9 mouse cellular contexts compared by ENCODE assay signal in the genomic region with DNA sequence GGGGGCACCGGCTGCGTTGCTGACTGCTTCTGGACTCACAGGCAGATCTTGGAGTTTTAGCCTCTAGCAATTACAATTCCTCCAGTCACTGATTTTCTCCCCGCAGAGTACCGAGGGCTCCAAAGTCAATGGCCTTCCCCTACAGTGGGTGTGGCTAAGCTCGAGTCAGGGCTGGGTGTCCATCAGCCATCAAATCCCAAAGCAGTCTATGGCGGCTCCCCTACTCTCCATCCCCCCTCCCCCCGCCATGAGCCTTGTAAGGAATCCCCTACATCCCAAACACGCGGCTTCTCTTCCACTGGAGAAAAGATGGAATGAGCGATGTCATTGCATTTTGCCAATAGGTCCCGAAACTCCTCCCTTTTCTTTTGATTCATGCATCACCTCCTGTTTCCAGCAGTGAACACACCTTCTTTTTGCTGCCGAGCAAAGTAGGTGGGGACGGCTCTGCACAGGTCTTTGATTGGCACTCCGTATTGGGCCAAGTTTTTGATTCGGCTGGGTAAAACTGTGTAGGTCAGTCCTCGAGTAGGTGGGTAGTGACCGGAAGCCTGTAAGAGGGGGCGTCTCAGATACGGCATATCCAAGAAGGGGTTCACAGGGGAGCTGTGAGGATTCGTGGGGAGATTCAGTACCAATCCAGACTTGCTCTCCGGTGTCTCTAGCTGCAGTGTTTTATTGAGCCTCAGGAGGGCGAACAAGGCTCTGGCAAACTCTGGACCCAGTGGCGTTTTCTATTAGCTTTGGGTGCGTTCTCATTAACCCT. TPM values are rescaled to one million over a fixed set of nuclear protein-coding genes. Genes with fewer than 3 reads are reported as not detected.
DNase-seq lines count a peak whose midpoint lies in the region; ATAC-seq lines count a peak whose summit lies in the region.
"Had no signal": no experiment of that assay in that cellular context is flagged by ENCODE, and none has a peak within 500 bp of the region (broad histone marks: within the 10 kb centered on the region; RNA-seq: fewer than 3 reads in every experiment).

No protein-coding gene starts in this region.

- ATAC-seq in forebrain, embryonic 16.5 days: peak; percentile 79

- peak overlapping the region; percentile 71 for H3K4me2 ChIP-seq in forebrain, embryonic 16.5 days (ENCODE audit: low read length)

- H3K9ac ChIP-seq in forebrain, embryonic 16.5 days (replicated peaks; ENCODE audit: low read depth, low read length): peak overlapping the region; percentile 49

- no peaks in the 10 kb centered on the region for H3K36me3 ChIP-seq in forebrain, embryonic 16.5 days (ENCODE audit: control insufficient read depth, insufficient read depth)
- no peaks in the 10 kb centered on the region for H3K36me3 ChIP-seq in midbrain, embryonic 10.5 days

- no peaks in the 10 kb centered on the region for H3K27me3 ChIP-seq in forebrain, embryonic 16.5 days (replicated peaks; ENCODE audit: control insufficient read depth, insufficient read depth, low read length)
- peaks cover 51% of the 10 kb centered on the region for H3K27me3 ChIP-seq in midbrain, embryonic 10.5 days (ENCODE audit: low read depth, poor library complexity, severe bottlenecking)

- 8% methylated on average over 24 of the region's 24 CpGs for WGBS in forebrain, embryonic 16.5 days
- 9% methylated on average over 24 of the region's 24 CpGs for WGBS in midbrain, embryonic 10.5 days

- H3K27ac ChIP-seq in forebrain, embryonic 16.5 days (ENCODE audit: low read length): no peak overlapping the region
- no peak overlapping the region for H3K27ac ChIP-seq in midbrain, embryonic 10.5 days (replicated peaks)

- H3K9me3 ChIP-seq in forebrain, embryonic 16.5 days (ENCODE audit: control insufficient read depth, low read length): no peaks in the 10 kb centered on the region
- no peaks in the 10 kb centered on the region for H3K9me3 ChIP-seq in midbrain, embryonic 10.5 days (replicated peaks)

- H3K4me1 ChIP-seq in forebrain, embryonic 16.5 days (replicated peaks; ENCODE audit: control insufficient read depth, insufficient read depth, low read length): peaks cover 8% of the 10 kb centered on the region
- H3K4me1 ChIP-seq in midbrain, embryonic 10.5 days: peaks cover 27% of the 10 kb centered on the region

- DNase-seq in layer of hippocampus, adult 11-12 months (ENCODE audit: low spot score): peak; percentile 39
- DNase-seq in layer of hippocampus, postnatal 36 days: no peak
- DNase-seq in WW6 (ENCODE audit: low read depth, low spot score): peak; percentile 14
- DNase-seq in kidney, postnatal 4 days: peak; percentile 46 to 62
- peak; percentile 24 for DNase-seq in midbrain, embryonic 10.5 days (ENCODE audit: low spot score)
- DNase-seq in T-cell, adult 2 months (ENCODE audit: low spot score): no peak
- DNase-seq in thymus, postnatal 14 days: no peak

- H3K4me3 ChIP-seq in forebrain, embryonic 16.5 days (replicated peaks; ENCODE audit: low read length): peak overlapping the region; percentile 43
- peak overlapping the region; percentile 51 for H3K4me3 ChIP-seq in midbrain, embryonic 10.5 days

RNA-seq across cellular contexts. Expression of gene Gkn3, which starts 4.6 kb away (rescaled TPM):
- total RNA-seq in layer of hippocampus, postnatal 36 days (2021): 1 to 10 TPM; 1.1 to 3.5 TPM
- polyA plus RNA-seq in forebrain, embryonic 16.5 days (2015; fragmentation: Nextera tagmentation; extraction: Ambion mirVana): 0.30 TPM in 1 of 2 replicates, not detected in the other
- not detected in 2 replicates for polyA plus RNA-seq in midbrain, embryonic 10.5 days (2016; fragmentation: Nextera tagmentation; extraction: Ambion mirVana)

RNA-seq across cellular contexts. Expression of gene Gkn2, which starts 11.0 kb away (rescaled TPM):
- not detected for total RNA-seq in layer of hippocampus, postnatal 36 days (2021)
- polyA plus RNA-seq in forebrain, embryonic 16.5 days (2015; fragmentation: Nextera tagmentation; extraction: Ambion mirVana): not detected in 2 replicates
- polyA plus RNA-seq in midbrain, embryonic 10.5 days (2016; fragmentation: Nextera tagmentation; extraction: Ambion mirVana): not detected in 2 replicates
- total RNA-seq: left cerebral cortex, postnatal 10 days had no signal

RNA-seq across cellular contexts. Expression of gene Gkn1, which starts 33.4 kb away (rescaled TPM):
- total RNA-seq in layer of hippocampus, postnatal 36 days (2021): not detected
- not detected in 2 replicates for polyA plus RNA-seq in forebrain, embryonic 16.5 days (2015; fragmentation: Nextera tagmentation; extraction: Ambion mirVana)
- polyA plus RNA-seq in midbrain, embryonic 10.5 days (2016; fragmentation: Nextera tagmentation; extraction: Ambion mirVana): not detected in 2 replicates
- total RNA-seq: left cerebral cortex, postnatal 10 days had no signal

RNA-seq across cellular contexts. Expression of gene Bmp10, which starts 44.7 kb away (rescaled TPM):
- total RNA-seq in layer of hippocampus, postnatal 36 days (2021): not detected
- polyA plus RNA-seq in forebrain, embryonic 16.5 days (2015; fragmentation: Nextera tagmentation; extraction: Ambion mirVana): not detected in 2 replicates
- polyA plus RNA-seq in midbrain, embryonic 10.5 days (2016; fragmentation: Nextera tagmentation; extraction: Ambion mirVana): not detected in 2 replicates
- total RNA-seq: left cerebral cortex, postnatal 10 days had no signal

RNA-seq across cellular contexts. Expression of gene Antxr1, which starts 48.5 kb away (rescaled TPM):
- 10 to 100 TPM in 1 of 2 experiments, 1 to 10 TPM in 1; 9.0 to 10.2 TPM for total RNA-seq in layer of hippocampus, postnatal 36 days (2021)
- 3.1 and 3.2 TPM in 2 replicates for polyA plus RNA-seq in forebrain, embryonic 16.5 days (2015; fragmentation: Nextera tagmentation; extraction: Ambion mirVana)
- 3.6 and 4.1 TPM in 2 replicates for polyA plus RNA-seq in midbrain, embryonic 10.5 days (2016; fragmentation: Nextera tagmentation; extraction: Ambion mirVana)

Comparison
In these comparisons a context has a peak if more than half of its experiments do, and no peak if none do; other contexts are left out.
1. DNase-seq: peak in layer of hippocampus, adult 11-12 months (single experiment), WW6 (single experiment), kidney, postnatal 4 days (2 of 2) and midbrain, embryonic 10.5 days (single experiment); none in layer of hippocampus, postnatal 36 days (0 of 2), T-cell, adult 2 months (single experiment) and thymus, postnatal 14 days (single experiment).